Mouse (Mus musculus): ENCODE data around the gene Slc35c2. TPM values are rescaled to one million over a fixed set of nuclear protein-coding genes. Genes with fewer than 3 reads are reported as not detected.

The Slc35c2 gene
- 36.4 and 48.2 TPM in 2 replicates for total RNA-seq (2012; rRNA removed)

- Histone ChIP-seq H3K36me3 (ENCODE audit: control insufficient read depth, insufficient read depth, low read length, poor library complexity, severe bottlenecking) (peaks cover 16% of the 10 kb centered on the region), H3K27ac (ENCODE audit: insufficient read depth, low read depth, low read length, poor library complexity, severe bottlenecking) (no peak within 1 kb of the TSS), H3K9ac (ENCODE audit: insufficient read depth, low read depth, low read length, poor library complexity, severe bottlenecking) (peak within 1 kb of the TSS; percentile 78), H3K9me3 (ENCODE audit: control insufficient read depth, insufficient read depth, low read depth, low read length) (no peaks in the 10 kb centered on the region), H3K4me3 (ENCODE audit: insufficient read depth in 1 of 2, low read depth in 1 of 2, low read length in 2 of 2, poor library complexity in 1 of 2, severe bottlenecking in 1 of 2) (peak within 1 kb of the TSS; percentile 75 to 76), H3K4me1 (ENCODE audit: control insufficient read depth in 2 of 2, insufficient read depth in 2 of 2, low read length in 2 of 2, poor library complexity in 1 of 2) (peaks cover 2 to 26% of the 10 kb centered on the region in 2 experiments; a peak in 2 of 4 replicates)
- peak; percentile 83 for DNase-seq (ENCODE audit: low read depth, low spot score)
- TF ChIP-seq ZNF384 (IDR thresholded peaks at IDR 0.05; ENCODE audit: low read depth, low read length), result no peak
- 0 out of 2 replicates have a peak, but pooled peaks have one; percentile 25 for TF ChIP-seq HCFC1 (IDR thresholded peaks at IDR 0.05; ENCODE audit: borderline replicate concordance, insufficient read depth, low read length)
- in situ Hi-C loops (cut with MboI; ENCODE audit: low sequenced_read_pairs in 2 of 2, unreplicated experiment in 2 of 2), result loop anchor here in 1 of 2 experiments (10.0 kb wide), 1 partner anchor 213 kb away; no protein-coding TSS in a partner anchor
Observed at GRCm38 (mm10) chr2:165287202-165287984, at the start of gene Slc35c2. TSS of gene Slc35c2 (minus strand) at chr2:165287869.

GRCm38 (mm10) chr2:165337191-165337590 is 49.5 kb upstream of the Slc35c2 start:
- TF ChIP-seq MAFK (IDR thresholded peaks at IDR 0.05; ENCODE audit: insufficient read depth, low read depth, low read length) (no peak), CHD2 (IDR thresholded peaks at IDR 0.05; ENCODE audit: low read depth, low read length) (no peak), ZNF384 (IDR thresholded peaks at IDR 0.05; ENCODE audit: low read depth, low read length) (no peak), ZC3H11A (IDR thresholded peaks at IDR 0.05; ENCODE audit: borderline replicate concordance, low read depth, low read length) (no peak), HCFC1 (IDR thresholded peaks at IDR 0.05; ENCODE audit: borderline replicate concordance, insufficient read depth, low read length) (no peak)
- in situ Hi-C loops (cut with MboI; ENCODE audit: low sequenced_read_pairs in 2 of 2, unreplicated experiment in 2 of 2), result no loop called here
- DNase-seq (ENCODE audit: low read depth, low spot score), result no peak

GRCm38 (mm10) chr2:165332610-165333210 is 45.0 kb upstream of the Slc35c2 start:
- TF ChIP-seq MAFK (IDR thresholded peaks at IDR 0.05; ENCODE audit: insufficient read depth, low read depth, low read length) (no peak), HCFC1 (IDR thresholded peaks at IDR 0.05; ENCODE audit: borderline replicate concordance, insufficient read depth, low read length) (no peak), ZNF384 (IDR thresholded peaks at IDR 0.05; ENCODE audit: low read depth, low read length) (no peak), ZC3H11A (IDR thresholded peaks at IDR 0.05; ENCODE audit: borderline replicate concordance, low read depth, low read length) (no peak), CHD2 (IDR thresholded peaks at IDR 0.05; ENCODE audit: low read depth, low read length) (no peak)
- H3K4me1 ChIP-seq (ENCODE audit: control insufficient read depth in 2 of 2, insufficient read depth in 2 of 2, low read length in 2 of 2, poor library complexity in 1 of 2), result no peaks in the 10 kb centered on the region
- H3K36me3 ChIP-seq (ENCODE audit: control insufficient read depth, insufficient read depth, low read length, poor library complexity, severe bottlenecking), result no peaks in the 10 kb centered on the region
- no peak overlapping the region for H3K4me3 ChIP-seq (ENCODE audit: insufficient read depth in 1 of 2, low read depth in 1 of 2, low read length in 2 of 2, poor library complexity in 1 of 2, severe bottlenecking in 1 of 2)
- H3K27ac ChIP-seq (ENCODE audit: insufficient read depth, low read depth, low read length, poor library complexity, severe bottlenecking), result no peak overlapping the region
- in situ Hi-C loops (cut with MboI; ENCODE audit: low sequenced_read_pairs in 2 of 2, unreplicated experiment in 2 of 2), result no loop called here
- no peak for DNase-seq (ENCODE audit: low read depth, low spot score)
- H3K9ac ChIP-seq (ENCODE audit: insufficient read depth, low read depth, low read length, poor library complexity, severe bottlenecking), result no peak overlapping the region
- no peaks in the 10 kb centered on the region for H3K9me3 ChIP-seq (ENCODE audit: control insufficient read depth, insufficient read depth, low read depth, low read length)

More at GRCm38 (mm10) chr2:165337191-165337590, 49.5 kb upstream of the Slc35c2 start:
- Histone ChIP-seq H3K4me1 (ENCODE audit: control insufficient read depth in 2 of 2, insufficient read depth in 2 of 2, low read length in 2 of 2, poor library complexity in 1 of 2) (no peaks in the 10 kb centered on the region), H3K36me3 (ENCODE audit: control insufficient read depth, insufficient read depth, low read length, poor library complexity, severe bottlenecking) (no peaks in the 10 kb centered on the region), H3K9ac (ENCODE audit: insufficient read depth, low read depth, low read length, poor library complexity, severe bottlenecking) (no peak overlapping the region), H3K9me3 (ENCODE audit: control insufficient read depth, insufficient read depth, low read depth, low read length) (no peaks in the 10 kb centered on the region), H3K27ac (ENCODE audit: insufficient read depth, low read depth, low read length, poor library complexity, severe bottlenecking) (no peak overlapping the region), H3K4me3 (ENCODE audit: insufficient read depth in 1 of 2, low read depth in 1 of 2, low read length in 2 of 2, poor library complexity in 1 of 2, severe bottlenecking in 1 of 2) (no peak overlapping the region)

- Histone ChIP-seq H3K9me3 (ENCODE audit: control insufficient read depth, insufficient read depth, low read depth, low read length) (no peaks in the 10 kb centered on the region), H3K4me1 (ENCODE audit: control insufficient read depth in 2 of 2, insufficient read depth in 2 of 2, low read length in 2 of 2, poor library complexity in 1 of 2) (no peaks in the 10 kb centered on the region; a peak in 1 of 4 replicates), H3K9ac (ENCODE audit: insufficient read depth, low read depth, low read length, poor library complexity, severe bottlenecking) (no peak overlapping the region), H3K36me3 (ENCODE audit: control insufficient read depth, insufficient read depth, low read length, poor library complexity, severe bottlenecking) (no peaks in the 10 kb centered on the region), H3K27ac (ENCODE audit: insufficient read depth, low read depth, low read length, poor library complexity, severe bottlenecking) (no peak overlapping the region), H3K4me3 (ENCODE audit: insufficient read depth in 1 of 2, low read depth in 1 of 2, low read length in 2 of 2, poor library complexity in 1 of 2, severe bottlenecking in 1 of 2) (no peak overlapping the region)
- in situ Hi-C loops (cut with MboI; ENCODE audit: low sequenced_read_pairs in 2 of 2, unreplicated experiment in 2 of 2), result no loop called here
- no peak for DNase-seq (ENCODE audit: low read depth, low spot score)
- TF ChIP-seq ZNF384 (IDR thresholded peaks at IDR 0.05; ENCODE audit: low read depth, low read length) (no peak), MAFK (IDR thresholded peaks at IDR 0.05; ENCODE audit: insufficient read depth, low read depth, low read length) (no peak), ZC3H11A (IDR thresholded peaks at IDR 0.05; ENCODE audit: borderline replicate concordance, low read depth, low read length) (no peak), HCFC1 (IDR thresholded peaks at IDR 0.05; ENCODE audit: borderline replicate concordance, insufficient read depth, low read length) (no peak)
Observed at GRCm38 (mm10) chr2:165329703-165330102, 42.0 kb upstream of the Slc35c2 start.
